Mouse (Mus musculus) midbrain, postnatal 0 days (tissue): ENCODE results near the gene Insrr. TPM values are rescaled to one million over a fixed set of nuclear protein-coding genes. Genes with fewer than 3 reads are reported as not detected.
"Not testable (repeated sequence)": the region's sequence is repeated elsewhere in the genome, so short reads cannot be mapped to it uniquely, and the experiment has no call there.

Source experiments
- ATAC-seq: fragments of 200-750 bp; cut with Nextera tagmentation; 2 replicates; pipeline ENCODE4 v1.8.0; 2017; ENCODE audit warnings: moderate number of reproducible peaks, mild to moderate bottlenecking, moderate TSS enrichment, moderate library complexity; ENCODE audit not compliant: low FRiP score
- DNase-seq: peaks from one replicate; pipeline ENCODE4 v3.0.0-alpha.2; 2015; ENCODE audit warnings: low spot score
- H3K27ac ChIP-seq: fragments of 300-500 bp; sonication (generic); 2 replicates; pipeline ENCODE4 v1.5.1; 2014; ENCODE audit warnings: low read depth, mild to moderate bottlenecking, low read length, mixed read lengths
- H3K27me3 ChIP-seq: fragments of 300-500 bp; sonication (generic); 2 replicates; pipeline ENCODE4 v1.6.1; 2014; ENCODE audit warnings: low read length, control low read depth, mixed read lengths; ENCODE audit not compliant: insufficient read depth
- H3K36me3 ChIP-seq: fragments of 300-500 bp; sonication (generic); 2 replicates; pipeline ENCODE4 v1.6.1; 2014; ENCODE audit warnings: low read length, control low read depth, mixed read lengths; ENCODE audit not compliant: insufficient read depth
- H3K4me1 ChIP-seq: fragments of 300-500 bp; sonication (generic); 2 replicates; pipeline ENCODE4 v1.6.1; 2014; ENCODE audit warnings: mild to moderate bottlenecking, control low read depth, antibody characterized with exemption, low read length, mixed read lengths; ENCODE audit not compliant: insufficient read depth
- H3K4me2 ChIP-seq: fragments of 300-500 bp; sonication (generic); 2 replicates; pipeline ENCODE4 v1.6.1; 2014; ENCODE audit warnings: low read depth, mild to moderate bottlenecking, low read length, mixed read lengths; ENCODE audit not compliant: poor library complexity, severe bottlenecking
- H3K4me3 ChIP-seq: fragments of 300-500 bp; sonication (generic); 2 replicates; pipeline ENCODE4 v1.5.1; 2014; ENCODE audit warnings: low read depth, mild to moderate bottlenecking, low read length, moderate library complexity
- H3K9ac ChIP-seq: fragments of 300-500 bp; sonication (generic); replicated peaks from 2 replicates; pipeline ENCODE4 v1.6.1; 2014; ENCODE audit warnings: mild to moderate bottlenecking, low read length, moderate library complexity, mixed read lengths; ENCODE audit not compliant: poor library complexity, severe bottlenecking
- H3K9me3 ChIP-seq: fragments of 300-500 bp; sonication (generic); 2 replicates; pipeline ENCODE4 v1.6.1; 2016; ENCODE audit warnings: low read length, control low read depth
- CTCF ChIP-seq: IDR thresholded peaks from 2 replicates; pipeline ENCODE4 v1.5.1; 2016; ENCODE audit warnings: antibody characterized with exemption, mild to moderate bottlenecking
- WGBS: fragments of 180-500 bp; shearing (Covaris S2); extraction: QIAGEN DNeasy Blood & Tissue Kit; methylation state at CpG from one replicate; pipeline ENCODE4 v1.1.7; 2014; 5-methylcytosine and 5-hydroxymethylcytosine counted together
- polyA plus RNA-seq: library from polyadenylated mRNA; unstranded; fragments of >200 nt; fragmentation: Nextera tagmentation; extraction: Ambion mirVana; gene quantifications from 2 replicates; pipeline ENCODE4 v1.2.1, GENCODE M21; 2015
- total RNA-seq: library from RNA; depleted of rRNA; stranded (reverse); fragments of >200 nt; gene quantifications from 2 replicates; pipeline ENCODE4 v1.2.3, GENCODE M21; 2014; rRNA removed

Insrr gene
- total and polyA plus RNA-seq, 2 experiments from 2014 or later, result 0.16 to 0.25 TPM

DNA sequence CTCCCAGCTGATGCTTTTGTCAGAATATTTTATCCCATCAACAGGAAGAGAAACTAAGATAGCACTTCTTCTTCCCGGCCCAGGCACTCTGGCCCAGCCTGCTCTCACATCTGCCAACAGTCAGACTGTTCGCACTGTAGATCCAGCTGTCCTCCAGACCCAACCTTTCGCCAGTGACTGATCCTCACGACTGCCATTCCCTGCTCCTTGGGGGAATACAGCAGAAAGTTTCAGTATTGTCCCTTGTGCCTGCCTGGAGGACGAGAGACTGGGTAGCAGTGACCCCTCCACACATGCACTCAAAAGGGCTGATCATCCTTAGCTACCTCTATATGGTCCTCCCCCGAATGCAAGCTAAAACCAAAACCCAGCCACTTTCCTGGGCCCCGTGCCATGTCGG, 59.2 kb downstream of the Insrr start:
- 91% methylated on average over 8 of the region's 8 CpGs for WGBS
- Histone ChIP-seq H3K4me3 (no peak overlapping the region), H3K4me1 (no peaks in the 10 kb centered on the region), H3K9me3 (no peaks in the 10 kb centered on the region), H3K27me3 (no peaks in the 10 kb centered on the region), H3K36me3 (peaks cover 31% of the 10 kb centered on the region), H3K4me2 (no peak overlapping the region), H3K9ac (no peak overlapping the region), H3K27ac (no peak overlapping the region)
- DNase-seq (no peak), ATAC-seq (no peak)
- TF ChIP-seq CTCF, result no peak

DNA sequence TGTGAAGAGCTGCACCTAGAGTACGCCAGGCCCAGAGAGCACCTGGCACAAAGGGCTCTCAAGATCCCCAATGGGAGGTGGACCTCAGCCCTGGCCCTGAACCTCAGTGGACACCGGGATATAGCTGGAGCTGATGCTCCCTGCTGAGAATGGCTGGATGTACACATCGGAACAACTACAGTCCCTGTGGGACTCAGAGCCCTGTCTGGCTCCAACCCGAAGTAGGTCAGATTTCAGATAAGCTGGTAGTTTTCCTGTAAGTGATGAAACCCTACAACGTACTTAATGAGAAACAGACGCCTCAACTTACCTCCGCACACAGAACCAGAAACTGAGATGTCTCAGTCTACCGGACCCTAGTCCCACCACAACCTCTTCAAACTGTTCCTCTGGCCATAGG, 60.9 kb downstream of the Insrr start:
- Histone ChIP-seq H3K9ac (no peak overlapping the region), H3K4me1 (no peaks in the 10 kb centered on the region), H3K27ac (no peak overlapping the region), H3K36me3 (peaks cover 45% of the 10 kb centered on the region), H3K9me3 (no peaks in the 10 kb centered on the region), H3K27me3 (no peaks in the 10 kb centered on the region), H3K4me2 (no peak overlapping the region), H3K4me3 (no peak overlapping the region)
- WGBS, result 93% methylated on average over 8 of the region's 8 CpGs
- TF ChIP-seq CTCF, result no peak
- ATAC-seq, result no peak
- no peak for DNase-seq

DNA sequence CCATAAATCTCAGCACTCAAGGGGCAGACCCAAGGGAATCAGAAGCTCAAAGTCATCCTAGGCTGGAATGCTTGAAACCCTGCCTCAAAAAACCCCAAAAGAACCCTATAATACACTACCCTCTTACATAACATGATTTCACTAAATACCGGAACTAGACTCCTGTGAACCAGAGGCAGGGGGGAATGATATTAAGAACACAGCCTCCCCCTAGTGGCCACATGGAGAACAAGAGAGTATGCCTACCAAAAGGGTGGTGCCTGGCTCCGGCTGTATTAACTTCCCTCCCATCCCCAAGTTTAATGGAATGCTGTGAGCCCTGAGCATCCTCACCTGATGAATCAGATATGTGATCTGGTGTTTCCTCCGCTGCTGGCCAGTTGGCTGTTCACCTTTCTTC, 63.1 kb downstream of the Insrr start:
- Histone ChIP-seq H3K36me3 (peaks cover 53% of the 10 kb centered on the region), H3K9me3 (no peaks in the 10 kb centered on the region), H3K4me1 (no peaks in the 10 kb centered on the region), H3K4me3 (no peak overlapping the region), H3K27me3 (no peaks in the 10 kb centered on the region), H3K9ac (no peak overlapping the region), H3K27ac (no peak overlapping the region), H3K4me2 (no peak overlapping the region)
- TF ChIP-seq CTCF, result peak; percentile 93
- no peak for ATAC-seq
- WGBS, result 29% methylated on average over 3 of the region's 3 CpGs
- peak; percentile 80 for DNase-seq

- H3K27ac ChIP-seq, H3K4me2 ChIP-seq, H3K4me3 ChIP-seq, ATAC-seq, DNase-seq, H3K9ac ChIP-seq, H3K27me3 ChIP-seq, H3K9me3 ChIP-seq, H3K4me1 ChIP-seq: not testable (repeated sequence)
- 92% methylated on average over 4 of the region's 4 CpGs for WGBS
- H3K36me3 ChIP-seq, result peaks cover 60% of the 10 kb centered on the region
These were observed 67.4 kb downstream of the Insrr start for GRCm38 (mm10) chr3:87864111-87864510.

Other genes with a start within 250 kb of the Insrr start
- gene Arhgef11, start 179.4 kb upstream of the Insrr start, total RNA-seq, result 60.1 and 67.5 TPM in 2 replicates
- gene Arhgef11, start 179.4 kb upstream of the Insrr start, polyA plus RNA-seq, result 15.0 and 16.4 TPM in 2 replicates
- gene Lrrc71, start 48.3 kb upstream of the Insrr start, total RNA-seq, result 0.66 and 1.2 TPM in 2 replicates
- gene Lrrc71, start 48.3 kb upstream of the Insrr start, polyA plus RNA-seq, result 0.96 and 1.3 TPM in 2 replicates
- gene Ntrk1, start 1.8 kb upstream of the Insrr start, total RNA-seq, result 1.1 and 2.4 TPM in 2 replicates
- gene Ntrk1, start 1.8 kb upstream of the Insrr start, polyA plus RNA-seq, result 1.7 and 1.8 TPM in 2 replicates
- 15.6 and 19.0 TPM in 2 replicates for gene Pear1, start 27.4 kb downstream of the Insrr start, total RNA-seq
- gene Pear1, start 27.4 kb downstream of the Insrr start, polyA plus RNA-seq, result 5.7 and 6.1 TPM in 2 replicates
- not detected in 2 replicates for gene Sh2d2a, start 49.8 kb downstream of the Insrr start, total RNA-seq
- not detected in 2 replicates for gene Sh2d2a, start 49.8 kb downstream of the Insrr start, polyA plus RNA-seq
- gene Prcc, start 88.7 kb downstream of the Insrr start, total RNA-seq, result 92.6 and 94.8 TPM in 2 replicates
- 21.1 and 24.3 TPM in 2 replicates for gene Prcc, start 88.7 kb downstream of the Insrr start, polyA plus RNA-seq
- gene Hdgf, start 109.4 kb downstream of the Insrr start, total RNA-seq, result 86.5 and 89.7 TPM in 2 replicates
- gene Hdgf, start 109.4 kb downstream of the Insrr start, polyA plus RNA-seq, result 135 and 139 TPM in 2 replicates
- 41.3 and 41.7 TPM in 2 replicates for gene Mrpl24, start 122.6 kb downstream of the Insrr start, total RNA-seq
- gene Mrpl24, start 122.6 kb downstream of the Insrr start, polyA plus RNA-seq, result 37.2 and 39.7 TPM in 2 replicates
- 20.5 and 21.0 TPM in 2 replicates for gene Isg20l2, start 133.4 kb downstream of the Insrr start, total RNA-seq
- 13.6 and 14.7 TPM in 2 replicates for gene Isg20l2, start 133.4 kb downstream of the Insrr start, polyA plus RNA-seq
- 27.8 and 28.2 TPM in 2 replicates for gene Rrnad1, start 133.8 kb downstream of the Insrr start, total RNA-seq
- gene Rrnad1, start 133.8 kb downstream of the Insrr start, polyA plus RNA-seq, result 17.6 and 19.1 TPM in 2 replicates
- 19.2 and 27.1 TPM in 2 replicates for gene Crabp2, start 151.7 kb downstream of the Insrr start, total RNA-seq
- gene Crabp2, start 151.7 kb downstream of the Insrr start, polyA plus RNA-seq, result 49.0 and 50.8 TPM in 2 replicates
- 22.4 and 37.1 TPM in 2 replicates for gene Nes, start 174.1 kb downstream of the Insrr start, total RNA-seq
- 8.2 and 8.8 TPM in 2 replicates for gene Nes, start 174.1 kb downstream of the Insrr start, polyA plus RNA-seq
- gene Bcan, start 203.3 kb downstream of the Insrr start, total RNA-seq, result 248 and 284 TPM in 2 replicates
- 180 and 212 TPM in 2 replicates for gene Bcan, start 203.3 kb downstream of the Insrr start, polyA plus RNA-seq
- 2.4 and 3.0 TPM in 2 replicates for gene Hapln2, start 230.6 kb downstream of the Insrr start, total RNA-seq
- gene Hapln2, start 230.6 kb downstream of the Insrr start, polyA plus RNA-seq, result 0.83 and 0.85 TPM in 2 replicates
- gene Gpatch4, start 246.2 kb downstream of the Insrr start, total RNA-seq, result 7.8 and 18.5 TPM in 2 replicates
- gene Gpatch4, start 246.2 kb downstream of the Insrr start, polyA plus RNA-seq, result 32.3 and 35.7 TPM in 2 replicates